Mouse (Mus musculus) Patski (cell line): Measurements from ENCODE around the gene 1810055G02Rik. TPM values are rescaled to one million over a fixed set of nuclear protein-coding genes. Genes with fewer than 3 reads are reported as not detected.

Experiments
- ATAC-seq: fragments of 100-300 bp; one replicate; pipeline ENCODE4 v1.8.0; 2021
- CTCF ChIA-PET: fragments of 350-600 bp; sonication (Branson Sonifier 250); formaldehyde crosslinking; loops from one replicate; lab custom pipeline; 2022; ENCODE audit warnings: inconsistent platforms; lab: Charles Lee
- POLR2A ChIA-PET: fragments of 350-600 bp; sonication (Branson Sonifier 250); formaldehyde crosslinking; loops from one replicate; lab custom pipeline; 2022; ENCODE audit warnings: antibody characterized with exemption, inconsistent platforms; lab: Charles Lee
- DNase-seq: peaks from one replicate; pipeline ENCODE4 v3.0.0-alpha.2; 2011; ENCODE audit warnings: low read depth, low spot score
- H3K27me3 ChIP-seq: fragments of 371-371 bp; one replicate; pipeline ENCODE4 v1.5.1; 2021
- CTCF ChIP-seq: fragments of 100-300 bp; IDR thresholded peaks from one replicate; pipeline ENCODE4 v1.5.1; 2021
- in situ Hi-C: fragments of 300-500 bp; cut with MboI; formaldehyde crosslinking; loops from 3 replicates; pipeline ENCODE4 v1.11.1; 2018; ENCODE audit warnings: low pct_unique_long_range_greater_than_20kb, mixed read lengths
- polyA plus RNA-seq: library from polyadenylated mRNA; unstranded; gene quantifications from one replicate; pipeline ENCODE4 v1.2.3, GENCODE M21; 2021

Gene 1810055G02Rik
- polyA plus RNA-seq, 1 experiment from 2014 or later = 58.9 TPM

- CTCF ChIA-PET = interaction anchor here (1.0 to 1.4 kb wide), 3 partner anchors 17 to 57 kb away, joined by 3 to 4 read pairs (median 4); no protein-coding TSS in a partner anchor
- ATAC-seq (no peak), DNase-seq (no peak)
- no peaks in the 10 kb centered on the region for H3K27me3 ChIP-seq
- in situ Hi-C loops = no loop called here
- TF ChIP-seq CTCF = no peak
- POLR2A ChIA-PET = no interaction called here
Observed at GRCm38 (mm10) chr19:3680732-3681131, 27.4 kb upstream of the 1810055G02Rik start.

- TF ChIP-seq CTCF = no peak
- in situ Hi-C loops = no loop called here
- CTCF ChIA-PET = interaction anchor here (1.0 to 1.4 kb wide), 3 partner anchors 17 to 57 kb away, joined by 3 to 4 read pairs (median 4); no protein-coding TSS in a partner anchor
- ATAC-seq = peak; percentile 89
- POLR2A ChIA-PET = no interaction called here
- peak; percentile 93 for DNase-seq
- H3K27me3 ChIP-seq = no peaks in the 10 kb centered on the region
Observed at GRCm38 (mm10) chr19:3681310-3681934, 26.7 kb upstream of the 1810055G02Rik start.

GRCm38 (mm10) chr19:3684414-3684813 is 23.7 kb upstream of the 1810055G02Rik start:
- POLR2A ChIA-PET = interaction anchor here (0.6 to 1.4 kb wide), 2 partner anchors 60 to 126 kb away, joined by 3 to 11 read pairs; no protein-coding TSS in a partner anchor

GRCm38 (mm10) chr19:3684957-3685580 is 23.0 kb upstream of the 1810055G02Rik start:
- CTCF ChIA-PET = interaction anchor here (1.1 to 1.9 kb wide), 3 partner anchors 9 to 61 kb away, joined by 3 to 7 read pairs (median 3); no protein-coding TSS in a partner anchor
- no peaks in the 10 kb centered on the region for H3K27me3 ChIP-seq
- no peak for ATAC-seq
- DNase-seq = no peak
- TF ChIP-seq CTCF = no peak
- in situ Hi-C loops = no loop called here
- POLR2A ChIA-PET = interaction anchor here (1.4 kb wide), 1 partner anchor 61 kb away, joined by 11 read pairs; no protein-coding TSS in a partner anchor

More at GRCm38 (mm10) chr19:3684414-3684813, 23.7 kb upstream of the 1810055G02Rik start:
- CTCF ChIA-PET = interaction anchor here (1.1 to 1.9 kb wide), 3 partner anchors 9 to 60 kb away, joined by 3 to 7 read pairs (median 3); no protein-coding TSS in a partner anchor
- no peak for DNase-seq
- H3K27me3 ChIP-seq = no peaks in the 10 kb centered on the region
- in situ Hi-C loops = no loop called here
- ATAC-seq = no peak
- no peak for TF ChIP-seq CTCF

- CTCF ChIA-PET = interaction anchor here (1.2 to 1.9 kb wide), 2 partner anchors 32 to 62 kb away, joined by 3 to 7 read pairs; no protein-coding TSS in a partner anchor
- DNase-seq = no peak
- POLR2A ChIA-PET = no interaction called here
- no peak for TF ChIP-seq CTCF
- no peaks in the 10 kb centered on the region for H3K27me3 ChIP-seq
- in situ Hi-C loops = no loop called here
- ATAC-seq = no peak
Observed at GRCm38 (mm10) chr19:3685611-3686214, 22.4 kb upstream of the 1810055G02Rik start.

GRCm38 (mm10) chr19:3686215-3686894 is 21.7 kb upstream of the 1810055G02Rik start, which contains the start of gene Lrp5:
Gene Lrp5, minus strand, starts transcription at chr19:3686564.
- ChIA-PET POLR2A (no interaction called here), CTCF (no interaction called here)
- no peak for TF ChIP-seq CTCF
- H3K27me3 ChIP-seq = no peaks in the 10 kb centered on the region
- ATAC-seq = peak; percentile 27
- in situ Hi-C loops = no loop called here
- DNase-seq = no peak

- no peaks in the 10 kb centered on the region for H3K27me3 ChIP-seq
- no peak for DNase-seq
- ATAC-seq = no peak
- CTCF ChIA-PET = interaction anchor here (1.0 to 1.5 kb wide), 4 partner anchors 11 to 65 kb away, joined by 3 to 4 read pairs (median 3); no protein-coding TSS in a partner anchor
- POLR2A ChIA-PET = no interaction called here
- no peak for TF ChIP-seq CTCF
- in situ Hi-C loops = no loop called here
Observed at GRCm38 (mm10) chr19:3687676-3688171, 20.4 kb upstream of the 1810055G02Rik start.

- DNase-seq (no peak), ATAC-seq (no peak)
- in situ Hi-C loops = no loop called here
- ChIA-PET CTCF (interaction anchor here (1.5 to 3.6 kb wide), 2 partner anchors 9 to 75 kb away, joined by 3 to 14 read pairs; partner anchors contain the start of gene Kmt5b), POLR2A (no interaction called here)
- H3K27me3 ChIP-seq = no peaks in the 10 kb centered on the region
- no peak for TF ChIP-seq CTCF
Observed at GRCm38 (mm10) chr19:3691337-3691736, 16.8 kb upstream of the 1810055G02Rik start.

GRCm38 (mm10) chr19:3692414-3693145 is 15.5 kb upstream of the 1810055G02Rik start:
- no peak for ATAC-seq
- in situ Hi-C loops = no loop called here
- no peak for DNase-seq
- POLR2A ChIA-PET = no interaction called here
- CTCF ChIA-PET = interaction anchor here (1.3 kb wide), 2 partner anchors 11 to 31 kb away, joined by 3 read pairs; no protein-coding TSS in a partner anchor
- H3K27me3 ChIP-seq = no peaks in the 10 kb centered on the region
- no peak for TF ChIP-seq CTCF
